Mouse (Mus musculus): ENCODE measurements around the gene Fam181a.

Gene Fam181a

GRCm38 (mm10) chr12:103358951-103359801, 48.4 kb downstream of the Fam181a start:
- DNase-seq, result no peak

GRCm38 (mm10) chr12:103360812-103361211, 50.0 kb downstream of the Fam181a start:
- DNase-seq, result no peak

- no peak for DNase-seq
Measured at GRCm38 (mm10) chr12:103361539-103362307, 50.9 kb downstream of the Fam181a start.

- DNase-seq, result no peak
Measured at GRCm38 (mm10) chr12:103362336-103362735, 51.6 kb downstream of the Fam181a start.
